Mouse (Mus musculus) CH12.LX (cell line): Measurements from ENCODE around the gene C1qtnf7.

Experiments used
- CHD1 ChIP-seq: IDR thresholded peaks from 2 replicates; pipeline ENCODE4 v1.6.1; 2012; ENCODE audit warnings: low read depth, low read length, improper control_type of control experiment, inconsistent platforms
- CHD2 ChIP-seq: IDR thresholded peaks from 2 replicates; pipeline ENCODE4 v1.6.1; 2011; ENCODE audit warnings: low read length, improper control_type of control experiment
- CTCF ChIP-seq, 2 experiments: IDR thresholded peaks in 1 of 2; conservative IDR thresholded peaks in 1 of 2; 2 replicates each; pipeline ENCODE4 v1.5.1; 2011 to 2012; ENCODE audit warnings: low read depth in 2 of 2, low read length in 2 of 2, improper control_type of control experiment in 1 of 2, inconsistent platforms in 1 of 2, mild to moderate bottlenecking in 1 of 2, moderate library complexity in 1 of 2
- E2F4 ChIP-seq: IDR thresholded peaks from 2 replicates; pipeline ENCODE4 v1.6.1; 2011; ENCODE audit warnings: low read depth, low read length, improper control_type of control experiment; ENCODE audit not compliant: insufficient replicate concordance
- KAT2A ChIP-seq: IDR thresholded peaks from 2 replicates; pipeline ENCODE4 v1.6.1; 2012; ENCODE audit warnings: low read length, improper control_type of control experiment, inconsistent platforms; ENCODE audit not compliant: insufficient replicate concordance
- MAX ChIP-seq: IDR thresholded peaks from 2 replicates; pipeline ENCODE4 v1.6.1; 2011; ENCODE audit warnings: low read length, improper control_type of control experiment
- MAZ ChIP-seq: IDR thresholded peaks from 2 replicates; pipeline ENCODE4 v1.6.1; 2012; ENCODE audit warnings: low read depth, mild to moderate bottlenecking, inconsistent platforms, low read length, improper control_type of control experiment, moderate library complexity
- NELFE ChIP-seq: IDR thresholded peaks from 2 replicates; pipeline ENCODE4 v1.6.1; 2011; ENCODE audit warnings: low read depth, low read length, improper control_type of control experiment
- POLR2A ChIP-seq: IDR thresholded peaks from 2 replicates; pipeline ENCODE4 v1.6.1; 2011; ENCODE audit warnings: low read depth, mild to moderate bottlenecking, improper control_type of control experiment, low read length
- RCOR1 ChIP-seq: conservative IDR thresholded peaks from 2 replicates; pipeline ENCODE4 v1.6.1; 2012; ENCODE audit warnings: low read depth, mild to moderate bottlenecking, inconsistent platforms, low read length, improper control_type of control experiment
- USF1 ChIP-seq: IDR thresholded peaks from 2 replicates; pipeline ENCODE4 v1.6.1; 2014; ENCODE audit warnings: low read depth, mild to moderate bottlenecking, inconsistent platforms, low read length, improper control_type of control experiment
- ZC3H11A ChIP-seq: IDR thresholded peaks from 2 replicates; pipeline ENCODE4 v1.6.1; 2012; ENCODE audit warnings: low read depth, mild to moderate bottlenecking, inconsistent platforms, low read length, improper control_type of control experiment
- ZNF384 ChIP-seq: IDR thresholded peaks from 2 replicates; pipeline ENCODE4 v1.6.1; 2012; ENCODE audit warnings: low read depth, low read length, improper control_type of control experiment, inconsistent platforms

GRCm38 (mm10) chr5:43519905-43520304, 4.6 kb downstream of the C1qtnf7 start:
- no peak for TF ChIP-seq POLR2A
- no peak for TF ChIP-seq USF1
- TF ChIP-seq NELFE, result no peak
- TF ChIP-seq KAT2A, result no peak
- TF ChIP-seq CTCF (conservative IDR thresholded peaks at IDR 0.05 in 1 of 2, IDR thresholded peaks at IDR 0.05 in 1 of 2; ENCODE audit: low read depth in 2 of 2, low read length in 2 of 2), result no peak
- no peak for TF ChIP-seq E2F4
- TF ChIP-seq ZNF384, result no peak
- no peak for TF ChIP-seq MAX
- no peak for TF ChIP-seq RCOR1
- TF ChIP-seq ZC3H11A, result no peak
- no peak for TF ChIP-seq CHD2
- no peak for TF ChIP-seq MAZ
- TF ChIP-seq CHD1, result no peak
